Mouse (Mus musculus): ENCODE measurements around the gene Gfra4. TPM values are rescaled to one million over a fixed set of nuclear protein-coding genes. Genes with fewer than 3 reads are reported as not detected.

Gfra4 gene
- polyA plus RNA-seq (2015; fragmentation: Nextera tagmentation; extraction: Ambion mirVana): 14.2 and 14.5 TPM in 2 replicates

GRCm38 (mm10) chr2:131042988-131043387 lies at the start of gene Gfra4:
TSS of gene Gfra4 (minus strand) at chr2:131043088.
- Histone ChIP-seq H3K9ac (ENCODE audit: low read depth, low read length) (no peak within 1 kb of the TSS), H3K9me3 (replicated peaks; ENCODE audit: low read length) (no peaks in the 10 kb centered on the region), H3K27ac (no peak within 1 kb of the TSS; the same call in 1 of the 2 replicates), H3K4me3 (replicated peaks; ENCODE audit: low read depth, low read length) (no peak within 1 kb of the TSS), H3K36me3 (ENCODE audit: insufficient read depth, low read length) (no peaks in the 10 kb centered on the region), H3K27me3 (ENCODE audit: insufficient read depth, low read length) (peaks cover 11% of the 10 kb centered on the region; the same call in 1 of the 2 replicates), H3K4me1 (replicated peaks; ENCODE audit: insufficient read depth, low read length) (peaks cover 8% of the 10 kb centered on the region), H3K4me2 (ENCODE audit: low read length) (peak within 1 kb of the TSS; percentile 96; the same call in 1 of the 2 replicates)
- DNase-seq (ENCODE audit: low spot score) (no peak), ATAC-seq (replicated peaks; ENCODE audit: low FRiP score, low read depth) (no peak)
- TF ChIP-seq CTCF (IDR thresholded peaks at IDR 0.05; ENCODE audit: low read depth): no peak
- 76% methylated on average over 2 of the region's 2 CpGs for whole genome bisulfite sequencing

- TF ChIP-seq CTCF (IDR thresholded peaks at IDR 0.05; ENCODE audit: low read depth): no peak
- H3K9ac ChIP-seq (ENCODE audit: low read depth, low read length): no peak overlapping the region
- ATAC-seq (replicated peaks; ENCODE audit: low FRiP score, low read depth) (no peak; the same call in 1 of the 2 replicates), DNase-seq (ENCODE audit: low spot score) (peak; percentile 35)
- H3K9me3 ChIP-seq (replicated peaks; ENCODE audit: low read length): no peaks in the 10 kb centered on the region
- H3K4me1 ChIP-seq (replicated peaks; ENCODE audit: insufficient read depth, low read length): peaks cover 3% of the 10 kb centered on the region; the same call in 1 of the 2 replicates
- 69% methylated on average over 3 of the region's 3 CpGs for WGBS
- H3K27ac ChIP-seq: no peak overlapping the region
- H3K27me3 ChIP-seq (ENCODE audit: insufficient read depth, low read length): no peaks in the 10 kb centered on the region
- no peak overlapping the region for H3K4me3 ChIP-seq (replicated peaks; ENCODE audit: low read depth, low read length)
- no peak overlapping the region for H3K4me2 ChIP-seq (ENCODE audit: low read length)
- H3K36me3 ChIP-seq (ENCODE audit: insufficient read depth, low read length): no peaks in the 10 kb centered on the region
Observed at GRCm38 (mm10) chr2:131090852-131091251, 48.0 kb upstream of the Gfra4 start.

GRCm38 (mm10) chr2:131089634-131090033 lies 46.7 kb upstream of the Gfra4 start:
- no peaks in the 10 kb centered on the region for H3K9me3 ChIP-seq (replicated peaks; ENCODE audit: low read length)
- 83% methylated on average over 1 of the region's 1 CpGs for WGBS
- DNase-seq (ENCODE audit: low spot score): no peak
- no peaks in the 10 kb centered on the region for H3K27me3 ChIP-seq (ENCODE audit: insufficient read depth, low read length)
- H3K9ac ChIP-seq (ENCODE audit: low read depth, low read length): no peak overlapping the region
- no peak overlapping the region for H3K27ac ChIP-seq
- no peak overlapping the region for H3K4me3 ChIP-seq (replicated peaks; ENCODE audit: low read depth, low read length)
- no peaks in the 10 kb centered on the region for H3K4me1 ChIP-seq (replicated peaks; ENCODE audit: insufficient read depth, low read length)
- H3K4me2 ChIP-seq (ENCODE audit: low read length): no peak overlapping the region
- TF ChIP-seq CTCF (IDR thresholded peaks at IDR 0.05; ENCODE audit: low read depth): no peak
- ATAC-seq (replicated peaks; ENCODE audit: low FRiP score, low read depth): no peak
- no peaks in the 10 kb centered on the region for H3K36me3 ChIP-seq (ENCODE audit: insufficient read depth, low read length)

GRCm38 (mm10) chr2:131088581-131088980 lies 45.7 kb upstream of the Gfra4 start:
- Histone ChIP-seq H3K9ac (ENCODE audit: low read depth, low read length) (no peak overlapping the region), H3K4me3 (replicated peaks; ENCODE audit: low read depth, low read length) (no peak overlapping the region), H3K27me3 (ENCODE audit: insufficient read depth, low read length) (no peaks in the 10 kb centered on the region), H3K4me1 (replicated peaks; ENCODE audit: insufficient read depth, low read length) (no peaks in the 10 kb centered on the region), H3K36me3 (ENCODE audit: insufficient read depth, low read length) (no peaks in the 10 kb centered on the region), H3K27ac (no peak overlapping the region), H3K9me3 (replicated peaks; ENCODE audit: low read length) (no peaks in the 10 kb centered on the region), H3K4me2 (ENCODE audit: low read length) (no peak overlapping the region)
- no peak for TF ChIP-seq CTCF (IDR thresholded peaks at IDR 0.05; ENCODE audit: low read depth)
- DNase-seq (ENCODE audit: low spot score) (no peak), ATAC-seq (replicated peaks; ENCODE audit: low FRiP score, low read depth) (no peak)
- 72% methylated on average over 4 of the region's 4 CpGs for WGBS

GRCm38 (mm10) chr2:131086667-131087390 lies 43.9 kb upstream of the Gfra4 start, which contains the start of gene Siglec1:
TSS of gene Siglec1 (minus strand) at chr2:131086765.
- ATAC-seq (replicated peaks; ENCODE audit: low FRiP score, low read depth) (no peak), DNase-seq (ENCODE audit: low spot score) (no peak)
- Histone ChIP-seq H3K4me3 (replicated peaks; ENCODE audit: low read depth, low read length) (no peak within 1 kb of the TSS), H3K4me1 (replicated peaks; ENCODE audit: insufficient read depth, low read length) (no peaks in the 10 kb centered on the region), H3K27me3 (ENCODE audit: insufficient read depth, low read length) (no peaks in the 10 kb centered on the region), H3K9me3 (replicated peaks; ENCODE audit: low read length) (no peaks in the 10 kb centered on the region), H3K9ac (ENCODE audit: low read depth, low read length) (no peak within 1 kb of the TSS), H3K4me2 (ENCODE audit: low read length) (no peak within 1 kb of the TSS), H3K36me3 (ENCODE audit: insufficient read depth, low read length) (no peaks in the 10 kb centered on the region), H3K27ac (0 out of 2 replicates have a peak within 1 kb of the TSS, but pooled peaks have one; percentile 5)
- TF ChIP-seq CTCF (IDR thresholded peaks at IDR 0.05; ENCODE audit: low read depth): no peak
- 69% methylated on average over 11 of the region's 11 CpGs for WGBS

- Histone ChIP-seq H3K4me1 (replicated peaks; ENCODE audit: insufficient read depth, low read length) (no peaks in the 10 kb centered on the region), H3K36me3 (ENCODE audit: insufficient read depth, low read length) (no peaks in the 10 kb centered on the region), H3K4me3 (replicated peaks; ENCODE audit: low read depth, low read length) (no peak overlapping the region), H3K9ac (ENCODE audit: low read depth, low read length) (no peak overlapping the region), H3K27me3 (ENCODE audit: insufficient read depth, low read length) (no peaks in the 10 kb centered on the region), H3K27ac (no peak overlapping the region), H3K9me3 (replicated peaks; ENCODE audit: low read length) (no peaks in the 10 kb centered on the region), H3K4me2 (ENCODE audit: low read length) (no peak overlapping the region)
- no peak for DNase-seq (ENCODE audit: low spot score)
- no peak for ATAC-seq (replicated peaks; ENCODE audit: low FRiP score, low read depth)
- WGBS: 82% methylated on average over 4 of the region's 4 CpGs
- TF ChIP-seq CTCF (IDR thresholded peaks at IDR 0.05; ENCODE audit: low read depth): no peak
Observed at GRCm38 (mm10) chr2:131084206-131084605, 41.3 kb upstream of the Gfra4 start.
